Mouse (Mus musculus) small intestine, adult 2 months (tissue): ENCODE measurements around the gene Riiad1.

ENCODE experiments used
- CTCF ChIP-seq: fragments of 200-500 bp; IDR thresholded peaks from 2 replicates; pipeline ENCODE4 v1.5.1; 2012; ENCODE audit warnings: low read depth, mild to moderate bottlenecking, control low read depth, inconsistent platforms, low read length, moderate library complexity, mixed read lengths; ENCODE audit not compliant: insufficient replicate concordance, insufficient read length; ENCODE audit errors: extremely low read depth
- POLR2A ChIP-seq: fragments of 200-500 bp; IDR thresholded peaks from 2 replicates; pipeline ENCODE4 v1.6.1; 2012; ENCODE audit warnings: low read depth, mild to moderate bottlenecking, control low read depth, inconsistent platforms, low read length, moderate library complexity

DNA sequence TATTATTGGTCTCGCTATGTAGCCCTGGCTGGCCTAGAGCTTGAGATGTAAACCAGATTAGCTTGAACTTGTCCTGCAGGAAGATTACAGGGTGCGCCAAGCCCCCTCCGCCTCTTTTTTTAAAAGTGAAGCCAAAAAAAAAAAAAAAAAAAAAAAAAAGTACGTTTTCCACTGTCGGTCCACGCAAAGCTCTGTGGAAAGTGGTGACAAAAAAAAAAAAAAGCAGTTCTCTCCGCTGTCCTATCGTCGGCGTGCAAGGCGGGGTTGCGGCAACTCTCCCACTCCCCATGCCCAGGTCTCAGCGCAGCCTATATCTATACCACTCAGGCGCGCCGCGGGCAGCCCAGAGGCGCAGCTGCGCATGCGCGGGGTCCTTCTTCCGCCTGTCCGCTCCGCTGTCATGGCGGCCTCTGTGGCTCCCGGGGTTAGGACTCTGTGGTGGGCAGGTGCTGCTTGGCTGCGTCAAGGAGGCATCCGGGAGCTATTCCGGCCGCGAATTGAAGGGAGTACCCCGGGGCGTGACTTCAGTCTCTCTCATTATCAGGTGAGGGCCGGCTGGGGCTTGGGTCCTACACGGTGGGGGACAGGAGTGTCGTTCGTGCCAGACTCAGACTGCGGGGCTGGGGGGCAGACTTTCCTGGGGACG, 37.1 kb downstream of the Riiad1 start, which contains the start of gene Mrpl9:
- TF ChIP-seq POLR2A: peak; percentile 81
- TF ChIP-seq CTCF: peak; percentile 18; the same call in 1 of the 2 replicates
